Mouse (Mus musculus): ENCODE measurements at regions not wholly inside any gene's neighbourhood (a gene's known extent, or its start where the extent isn't known, plus 50 kb on each side); places are given as distances from the start of the nearest gene placed in this dataset.

GRCm38 (mm10) chr10:21511386-21511785 lies 81.6 kb upstream of the 1700020N01Rik start:
- TF ChIP-seq GATA4 (IDR thresholded peaks at IDR 0.05; ENCODE audit: insufficient replicate concordance, low read length): no peak

DNA sequence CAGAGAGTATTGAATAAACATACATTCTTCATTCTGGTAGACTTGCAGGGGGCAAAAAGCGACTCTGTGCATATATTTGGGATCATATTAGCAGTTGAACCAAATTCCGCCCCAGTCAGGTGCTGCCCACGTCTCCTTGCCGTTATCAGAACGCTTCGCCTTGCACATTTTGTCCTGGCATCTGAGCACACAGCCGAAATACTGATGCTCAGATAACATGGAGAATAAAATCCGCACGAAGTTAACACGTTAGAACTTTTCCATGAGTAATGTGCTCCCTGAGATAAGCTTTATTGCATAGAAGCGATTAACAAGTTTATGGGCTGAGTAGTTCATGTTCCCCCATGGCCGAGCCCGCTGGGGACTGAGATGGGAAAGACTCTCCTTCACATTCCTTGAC lies 80.5 kb upstream of the 1700020N01Rik start:
- no peak for TF ChIP-seq GATA4 (IDR thresholded peaks at IDR 0.05; ENCODE audit: insufficient replicate concordance, low read length)

DNA sequence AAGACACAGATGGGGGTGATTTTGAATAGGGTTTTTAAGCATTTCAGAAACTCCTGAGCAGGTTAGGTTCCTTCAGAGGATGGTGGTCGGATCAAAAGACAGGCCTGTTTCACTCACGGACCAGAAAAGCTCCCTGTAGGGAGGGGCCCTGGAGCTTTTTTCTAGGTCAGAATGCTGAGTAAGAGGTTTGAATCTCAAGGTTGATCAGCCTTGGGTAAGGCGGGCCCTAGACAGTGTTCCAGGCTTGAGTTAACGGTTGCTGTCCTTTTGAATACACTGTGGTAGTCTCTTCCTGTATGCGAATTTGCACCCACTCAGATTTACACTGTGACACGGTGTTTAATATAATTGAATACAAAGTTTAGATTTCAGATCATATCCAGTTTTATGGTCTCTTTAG lies 75.2 kb upstream of the 1700020N01Rik start:
- TF ChIP-seq GATA4 (IDR thresholded peaks at IDR 0.05; ENCODE audit: insufficient replicate concordance, low read length): no peak

DNA sequence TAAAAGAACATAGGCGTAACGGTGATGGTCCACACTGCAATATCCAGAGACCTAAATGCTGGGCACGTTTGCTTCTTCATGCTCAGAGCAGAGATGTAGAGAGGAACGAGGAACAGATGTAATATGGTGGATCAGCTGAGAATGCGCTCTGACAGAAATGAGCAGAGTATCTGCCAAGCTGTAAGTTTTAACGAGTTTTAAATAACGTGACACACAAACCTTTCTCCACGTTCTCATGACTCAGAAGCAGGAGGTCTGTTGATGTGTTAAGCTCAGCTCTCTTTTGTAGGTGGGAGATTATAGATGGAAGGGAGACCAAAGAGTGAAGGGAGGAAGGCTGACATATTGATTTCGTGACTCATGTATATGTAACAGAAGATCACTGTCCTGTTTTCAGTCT lies 72.1 kb upstream of the 1700020N01Rik start:
- TF ChIP-seq GATA4 (IDR thresholded peaks at IDR 0.05; ENCODE audit: insufficient replicate concordance, low read length): no peak

GRCm38 (mm10) chr10:21525555-21525954 lies 67.4 kb upstream of the 1700020N01Rik start:
- TF ChIP-seq GATA4 (IDR thresholded peaks at IDR 0.05; ENCODE audit: insufficient replicate concordance, low read length): no peak

DNA sequence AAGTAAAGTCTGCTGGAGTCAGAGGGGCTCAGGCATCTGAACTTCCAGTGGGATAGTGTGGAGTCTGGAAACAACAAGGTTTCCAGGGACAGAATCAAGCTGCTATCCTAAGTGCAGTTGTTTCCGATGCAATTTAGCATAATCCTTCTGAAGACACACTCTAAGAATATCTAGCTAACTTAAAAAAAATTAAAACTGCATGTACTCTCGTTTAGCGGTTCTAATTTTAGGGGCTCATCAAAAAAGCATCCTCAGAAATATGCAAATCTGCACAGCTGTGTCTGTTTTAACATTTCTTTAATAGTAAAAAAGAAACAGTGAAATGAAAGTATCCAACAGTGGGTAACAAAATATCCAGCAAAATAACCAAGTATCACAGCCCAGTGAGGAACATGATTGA lies 64.5 kb upstream of the 1700020N01Rik start:
- TF ChIP-seq GATA4 (IDR thresholded peaks at IDR 0.05; ENCODE audit: insufficient replicate concordance, low read length): no peak

DNA sequence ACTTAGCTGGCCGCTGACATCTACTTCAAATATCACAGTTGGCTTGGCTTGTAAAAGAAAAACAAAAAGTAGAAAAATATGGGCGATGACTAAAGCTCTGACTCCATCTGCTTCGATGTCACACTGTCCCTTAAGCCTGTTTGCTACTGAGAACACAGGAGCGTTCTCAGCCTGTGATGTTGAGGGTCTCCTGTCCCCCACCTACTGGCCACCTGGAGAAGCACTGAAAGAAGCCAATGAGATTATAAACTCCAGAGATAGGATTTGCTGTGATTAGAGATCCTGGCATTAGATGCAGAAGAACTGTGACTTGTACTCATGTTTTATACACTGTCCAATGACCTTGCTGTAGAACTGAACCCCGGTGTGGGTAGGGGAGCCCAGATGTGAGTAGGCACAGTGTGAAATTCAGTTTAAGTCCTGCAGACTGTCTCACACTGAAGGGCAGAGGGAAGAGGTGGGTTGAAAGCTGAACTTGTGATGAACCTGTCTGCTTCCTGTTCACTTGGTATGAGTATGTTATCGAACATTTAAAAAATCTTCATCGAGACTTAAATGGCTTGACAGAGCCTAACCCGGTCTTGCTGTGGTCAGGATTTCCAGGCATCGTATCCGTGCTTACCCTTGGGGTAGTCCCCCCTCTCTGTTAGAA lies 63.7 kb upstream of the 1700020N01Rik start:
- TF ChIP-seq GATA4 (IDR thresholded peaks at IDR 0.05; ENCODE audit: insufficient replicate concordance, low read length): no peak

DNA sequence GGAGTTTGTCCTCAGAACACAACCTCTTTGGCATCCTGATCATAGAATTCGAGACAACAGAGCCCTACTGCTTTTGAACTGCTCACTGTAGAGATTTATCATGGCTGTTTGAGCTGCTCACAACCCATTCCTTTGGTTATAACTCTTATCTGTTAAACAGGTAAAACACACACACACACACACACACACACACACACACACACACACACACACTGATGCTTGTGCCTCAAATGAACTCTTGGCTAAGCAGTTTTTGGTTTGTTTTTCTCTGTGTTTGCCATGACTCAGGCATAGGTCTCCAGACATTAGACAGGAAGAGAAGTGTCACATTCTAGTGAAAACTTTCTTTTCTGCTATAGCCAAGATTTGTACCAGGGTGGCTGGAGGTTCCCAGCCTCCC lies 60.8 kb upstream of the 1700020N01Rik start:
- no peak for TF ChIP-seq GATA4 (IDR thresholded peaks at IDR 0.05; ENCODE audit: insufficient replicate concordance, low read length)

DNA sequence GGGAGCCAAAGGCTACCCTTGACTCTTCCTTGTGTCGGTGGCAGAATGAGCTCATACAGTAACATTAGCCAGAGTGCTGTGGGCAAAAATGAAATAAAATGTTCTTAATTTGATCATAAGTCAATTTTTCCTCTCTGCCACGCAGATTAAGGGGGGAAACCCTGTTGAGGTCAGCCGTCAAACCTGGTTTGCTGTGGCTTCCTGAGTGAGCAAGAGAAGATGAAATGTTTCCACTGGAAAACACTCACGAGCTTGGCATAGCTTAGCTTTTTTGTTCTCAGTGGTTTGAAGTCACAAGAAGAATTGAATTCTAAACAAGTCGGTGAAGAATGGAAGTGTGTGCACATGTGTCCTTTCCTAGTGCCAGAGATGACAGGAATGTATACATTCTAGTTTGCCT lies 57.3 kb upstream of the 1700020N01Rik start:
- TF ChIP-seq GATA4 (IDR thresholded peaks at IDR 0.05; ENCODE audit: insufficient replicate concordance, low read length): no peak

DNA sequence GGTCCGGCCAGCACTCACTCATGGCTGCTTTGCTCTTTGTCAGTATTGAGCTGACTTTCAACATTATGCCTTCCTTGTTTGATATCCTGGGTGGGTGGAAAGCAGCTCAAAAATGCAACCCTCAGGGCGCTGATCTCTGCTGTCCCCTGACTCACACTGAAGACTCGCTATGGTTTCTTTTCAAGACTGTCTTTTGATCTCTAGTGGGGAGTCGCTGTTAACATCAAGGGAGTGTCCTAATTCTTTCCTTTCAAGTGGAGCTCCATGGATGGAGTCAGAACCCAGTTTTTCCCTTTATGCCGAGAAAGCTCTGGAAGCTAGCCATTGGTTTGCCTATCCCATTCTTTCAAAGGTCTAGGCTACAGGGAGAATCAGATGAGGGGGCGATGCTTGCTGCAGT lies 54.5 kb upstream of the 1700020N01Rik start:
- TF ChIP-seq GATA4 (IDR thresholded peaks at IDR 0.05; ENCODE audit: insufficient replicate concordance, low read length): no peak
